Mouse (Mus musculus): Measurements from ENCODE around the gene Glt28d2. TPM values are rescaled to one million over a fixed set of nuclear protein-coding genes. Genes with fewer than 3 reads are reported as not detected.
A peak's percentile ranks its signal among the peaks of the same experiment; 100 is the strongest.

Gene Glt28d2
- total RNA-seq, 2 experiments from 2014 or later: 7.3 to 7.6 TPM

DNA sequence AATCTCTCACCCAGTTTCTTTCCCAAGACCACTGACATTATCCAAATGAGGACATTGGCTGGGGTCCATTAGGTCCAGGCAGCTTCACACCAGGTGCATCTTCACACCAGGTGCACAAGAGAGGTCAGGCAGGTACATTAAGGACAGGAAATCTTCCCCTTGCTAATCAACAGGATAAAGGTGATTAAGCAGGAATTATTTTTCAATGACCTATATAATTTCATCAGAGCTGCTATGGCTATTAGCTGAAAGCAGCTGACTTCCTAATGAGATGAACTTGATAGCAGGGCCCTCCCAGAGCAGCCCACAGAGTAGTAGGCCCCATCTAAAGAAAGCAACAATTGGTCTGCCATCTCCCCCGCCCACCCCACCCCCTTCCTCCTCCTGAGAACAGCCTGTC is 1.4 kb downstream of the Glt28d2 start:
- intact Hi-C loops (cut with DNase I): loop anchor here (2.0 to 5.0 kb wide), 2 partner anchors 23 to 44 kb away; no protein-coding TSS in a partner anchor
- DNase-seq: no peak

GRCm38 (mm10) chr3:85880687-85881086 is 6.6 kb downstream of the Glt28d2 start:
- intact Hi-C loops (cut with DNase I): no loop called here
- no peak for DNase-seq

- DNase-seq: no peak
- intact Hi-C loops (cut with DNase I): no loop called here
Observed at GRCm38 (mm10) chr3:85880068-85880467, 7.2 kb downstream of the Glt28d2 start.

GRCm38 (mm10) chr3:85878911-85879310 is 8.4 kb downstream of the Glt28d2 start:
- intact Hi-C loops (cut with DNase I): no loop called here
- DNase-seq: peak in 1 of 2 experiments; percentile 33

- intact Hi-C loops (cut with DNase I): loop anchor here (2.0 kb wide), 1 partner anchor 23 kb away; the partner anchor contains the start of genes Glt28d2 and Gm37240
- no peak for DNase-seq
Observed at GRCm38 (mm10) chr3:85863996-85864395, 23.3 kb downstream of the Glt28d2 start.

DNA sequence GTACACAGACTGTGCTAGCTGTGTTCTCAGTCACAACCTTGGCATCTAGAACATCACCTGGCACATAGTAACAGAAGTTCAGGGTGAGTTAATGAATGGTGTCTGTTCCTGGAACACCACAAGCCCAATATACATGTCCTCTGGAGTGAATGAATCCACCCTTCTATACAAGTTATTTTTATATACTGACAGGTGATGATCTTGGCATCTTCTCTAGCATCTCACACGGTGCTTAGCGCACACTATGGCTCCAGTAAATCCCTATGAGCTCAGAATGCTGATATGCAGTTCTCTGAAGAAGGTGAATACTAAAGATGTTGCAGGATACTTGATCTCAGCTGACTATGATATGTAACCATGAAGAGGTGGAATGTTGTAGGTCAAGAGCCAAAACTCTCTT is 24.4 kb downstream of the Glt28d2 start:
- DNase-seq: no peak
- intact Hi-C loops (cut with DNase I): loop anchor here (2.0 kb wide), 1 partner anchor 24 kb away; the partner anchor contains the start of genes Glt28d2 and Gm37240

DNA sequence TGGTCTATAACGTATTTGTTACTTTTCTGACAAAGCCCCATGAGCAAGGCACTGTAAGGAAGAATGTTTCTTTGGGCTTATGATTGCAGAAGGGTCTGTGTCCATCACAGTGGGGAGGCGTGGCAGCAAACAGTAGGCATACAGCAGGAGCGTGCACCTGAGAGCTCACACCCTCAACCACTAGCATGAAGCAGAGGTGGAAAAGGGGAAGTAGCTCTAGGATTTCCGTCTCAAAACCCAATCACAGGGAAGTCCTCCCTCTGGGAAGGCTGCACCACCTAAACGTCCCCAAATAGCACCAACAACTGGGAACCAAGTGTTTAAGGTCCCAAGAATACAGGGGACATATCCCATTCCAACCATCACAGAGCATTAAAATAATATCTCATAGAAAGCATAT is 26.3 kb downstream of the Glt28d2 start:
- intact Hi-C loops (cut with DNase I): no loop called here
- no peak for DNase-seq

- no peak for DNase-seq
- intact Hi-C loops (cut with DNase I): no loop called here
Observed at GRCm38 (mm10) chr3:85859311-85859710, 28.0 kb downstream of the Glt28d2 start.

- intact Hi-C loops (cut with DNase I): no loop called here
- peak; percentile 54 to 73 for DNase-seq
Observed at GRCm38 (mm10) chr3:85858140-85859135, 28.9 kb downstream of the Glt28d2 start.

DNA sequence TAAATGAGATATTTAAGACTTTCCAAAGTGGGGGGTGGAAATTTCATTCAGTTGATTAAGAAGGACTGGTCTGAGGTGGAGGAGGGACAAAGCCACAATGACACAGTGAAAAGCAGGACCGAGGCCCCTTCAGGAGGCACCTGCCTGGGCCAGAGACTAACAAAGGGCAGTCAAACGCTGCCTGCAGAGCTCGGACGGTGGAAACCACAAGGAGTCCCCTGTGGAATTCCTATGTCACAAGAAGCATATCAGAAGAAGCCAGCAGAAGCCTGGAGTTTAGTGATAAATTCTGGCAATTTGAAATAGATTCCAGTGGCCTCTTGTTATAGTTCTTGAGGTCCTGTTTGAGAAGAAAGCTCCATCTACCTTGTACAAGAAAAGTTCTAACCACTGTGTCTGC is 30.2 kb downstream of the Glt28d2 start:
- intact Hi-C loops (cut with DNase I): no loop called here
- DNase-seq: no peak

- intact Hi-C loops (cut with DNase I): no loop called here
Observed at GRCm38 (mm10) chr3:85855947-85856346, 31.4 kb downstream of the Glt28d2 start.

DNA sequence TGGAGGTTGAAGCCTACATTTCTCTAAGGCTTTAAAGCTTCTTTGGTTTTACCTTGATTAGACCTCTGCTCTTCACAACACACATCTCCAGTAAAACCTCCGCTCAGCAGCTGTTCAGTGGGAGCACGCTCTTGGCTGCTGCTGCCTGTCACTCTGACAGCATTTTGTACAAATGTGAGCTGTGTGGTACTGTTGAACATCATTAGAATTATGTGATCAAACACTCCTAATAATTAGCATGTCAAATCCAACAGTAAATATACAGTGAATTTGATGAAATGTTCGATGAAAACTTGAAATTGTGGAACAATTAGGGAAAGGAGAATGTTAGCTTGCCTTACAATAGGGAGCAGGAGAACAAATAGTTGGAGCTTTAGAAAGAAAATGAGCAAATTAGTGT is 32.3 kb downstream of the Glt28d2 start:
- no peak for DNase-seq
- intact Hi-C loops (cut with DNase I): no loop called here

More at GRCm38 (mm10) chr3:85855947-85856346, 31.4 kb downstream of the Glt28d2 start:
- DNase-seq: no peak

GRCm38 (mm10) chr3:85854143-85854542 is 33.2 kb downstream of the Glt28d2 start:
- intact Hi-C loops (cut with DNase I): no loop called here
- no peak for DNase-seq

DNA sequence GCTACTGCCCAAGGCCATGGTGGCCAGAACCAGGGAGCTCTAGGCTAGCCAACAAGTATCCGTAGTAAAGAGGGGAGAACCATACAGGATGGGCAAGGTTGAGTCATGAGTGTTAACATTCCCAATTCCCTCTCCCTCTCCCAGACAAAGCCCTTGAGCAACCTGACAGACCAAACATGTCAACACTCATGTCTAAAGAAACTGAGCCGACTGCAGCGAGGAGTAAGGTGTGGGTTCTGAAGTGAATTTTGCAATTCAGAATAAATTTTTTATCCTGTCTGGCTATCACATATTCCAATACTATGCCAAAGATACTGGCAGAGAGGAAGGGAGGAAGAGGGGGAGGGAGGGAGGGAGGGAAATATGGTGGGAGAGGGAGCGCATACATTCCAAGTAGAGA is 33.6 kb downstream of the Glt28d2 start:
- intact Hi-C loops (cut with DNase I): no loop called here
- DNase-seq: no peak

DNA sequence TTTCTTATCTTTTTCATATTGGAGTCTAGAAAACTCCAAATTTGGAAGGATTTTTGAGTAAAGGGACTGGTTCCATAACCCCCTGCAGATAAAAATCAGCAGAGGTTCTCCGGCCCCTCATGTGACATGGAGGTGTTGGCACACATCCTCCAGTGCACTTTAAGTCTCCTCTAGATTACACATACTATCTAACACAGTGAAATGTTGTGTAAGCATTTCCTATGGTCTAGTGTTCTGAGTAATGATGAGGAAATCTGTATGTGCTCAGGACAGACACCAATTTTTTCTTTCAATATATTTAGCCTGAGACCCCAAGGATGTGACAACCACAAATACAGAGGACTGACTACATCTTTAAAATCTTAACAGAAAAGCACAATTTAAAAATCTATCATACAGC is 37.2 kb downstream of the Glt28d2 start:
- no peak for DNase-seq
- intact Hi-C loops (cut with DNase I): no loop called here

GRCm38 (mm10) chr3:85846316-85846715 is 41.0 kb downstream of the Glt28d2 start:
- intact Hi-C loops (cut with DNase I): no loop called here
- DNase-seq: no peak

DNA sequence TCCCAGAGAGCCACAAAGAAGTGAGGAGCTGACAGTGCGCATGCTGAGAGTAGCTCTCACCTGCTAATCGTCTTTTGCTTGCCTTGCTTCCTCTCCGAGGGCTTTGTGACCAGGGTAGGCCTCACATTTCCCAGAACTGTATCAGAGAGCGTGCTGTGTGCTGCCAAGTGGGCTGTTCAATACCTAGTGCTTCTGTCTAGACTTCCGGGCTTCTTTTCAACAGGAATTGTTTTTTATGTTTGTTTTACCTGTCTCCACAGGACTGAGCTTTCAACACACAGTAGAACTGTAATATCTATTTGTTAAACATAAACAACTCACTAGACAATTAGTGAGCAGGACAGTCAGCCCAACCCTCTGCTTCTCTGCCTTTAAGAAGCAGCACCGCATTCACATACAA is 42.0 kb downstream of the Glt28d2 start:
- intact Hi-C loops (cut with DNase I): no loop called here
- no peak for DNase-seq

GRCm38 (mm10) chr3:85842881-85843218 is 44.5 kb downstream of the Glt28d2 start:
- intact Hi-C loops (cut with DNase I): loop anchor here (5.0 kb wide), 1 partner anchor 44 kb away; the partner anchor contains the start of genes Glt28d2 and Gm37240

DNA sequence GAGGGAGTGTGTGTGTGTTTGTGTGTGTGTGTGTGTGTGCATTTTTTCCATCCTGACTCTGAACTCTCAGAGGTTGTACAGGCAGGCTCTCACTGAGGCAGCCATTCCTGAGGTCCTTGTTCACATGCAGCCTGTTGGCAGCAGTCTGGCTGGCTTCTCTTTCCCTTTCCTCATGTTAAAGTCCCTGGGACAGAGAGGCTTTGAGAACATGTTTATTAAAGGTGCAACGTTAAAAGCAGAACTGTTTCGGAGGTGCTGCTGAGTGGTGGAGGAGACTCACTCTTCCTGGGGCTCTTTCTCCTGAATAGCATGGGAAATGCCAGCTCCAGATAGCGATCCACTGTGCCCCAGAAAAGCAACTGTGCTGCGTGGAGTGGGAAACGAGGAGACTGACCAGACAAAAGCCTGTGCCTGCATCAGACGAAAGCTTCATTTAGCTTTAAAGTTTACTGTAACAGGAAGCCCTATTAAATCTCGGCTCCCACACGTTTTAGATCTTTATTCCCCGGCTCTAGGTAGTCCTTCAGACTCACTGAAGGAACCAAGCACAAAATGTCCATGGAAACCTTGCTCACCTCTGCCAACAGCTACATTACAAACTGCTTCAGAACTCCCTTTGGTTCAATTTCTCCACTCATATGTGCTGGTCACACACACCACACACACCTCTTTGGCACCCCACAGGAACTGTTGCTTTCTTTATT is 45.0 kb downstream of the Glt28d2 start:
- peak in 1 of 2 experiments; percentile 21 for DNase-seq
- intact Hi-C loops (cut with DNase I): loop anchor here (5.0 kb wide), 1 partner anchor 45 kb away; the partner anchor contains the start of genes Glt28d2 and Gm37240

More at GRCm38 (mm10) chr3:85842881-85843218, 44.5 kb downstream of the Glt28d2 start:
- DNase-seq: peak; percentile 18 to 34

DNA sequence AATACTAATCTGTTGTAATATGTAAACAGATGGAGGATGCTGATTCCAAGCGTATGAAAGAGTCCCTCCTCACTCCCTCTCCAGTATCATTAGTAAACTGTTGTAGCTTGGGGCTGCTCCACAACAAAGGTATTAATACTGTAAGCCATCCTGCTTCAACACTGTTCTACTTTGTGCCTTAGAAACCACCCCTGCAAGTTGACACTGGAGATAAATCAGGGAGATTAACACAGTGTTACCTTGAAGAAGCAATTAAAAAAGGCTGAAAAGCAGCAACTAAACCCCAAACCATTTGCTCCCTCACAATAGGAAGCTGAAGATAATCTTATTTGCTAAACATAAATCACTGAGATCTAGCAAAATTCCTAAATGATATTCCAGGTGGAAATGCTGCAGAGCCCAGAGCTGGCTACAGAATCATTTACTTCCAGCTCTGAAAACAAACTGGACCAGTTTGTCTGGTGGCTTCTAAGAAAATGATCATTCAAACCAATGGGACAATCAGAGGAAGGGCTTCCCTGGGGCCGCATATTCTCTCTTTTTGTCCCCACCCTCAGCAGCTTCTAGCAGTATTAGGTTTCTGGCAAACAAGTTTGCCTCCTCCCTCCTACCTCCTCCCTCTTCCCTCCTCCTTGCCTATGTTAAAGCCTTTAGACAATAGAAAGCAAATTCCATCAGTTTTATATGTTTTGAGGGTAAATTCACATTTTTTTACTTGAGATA is 45.7 kb downstream of the Glt28d2 start:
- DNase-seq: no peak
- intact Hi-C loops (cut with DNase I): loop anchor here (5.0 kb wide), 1 partner anchor 46 kb away; the partner anchor contains the start of genes Glt28d2 and Gm37240

Measured in heart, postnatal 14 days (tissue).